Mouse (Mus musculus) midbrain, embryonic 13.5 days (tissue): ENCODE data around the gene Aff4. TPM values are rescaled to one million over a fixed set of nuclear protein-coding genes. Genes with fewer than 3 reads are reported as not detected.
"Not testable (repeated sequence)": the region's sequence is repeated elsewhere in the genome, so short reads cannot be mapped to it uniquely, and the experiment has no call there.

Source experiments
- ATAC-seq: fragments of 200-750 bp; cut with Nextera tagmentation; 2 replicates; pipeline ENCODE4 v1.8.0; 2017; ENCODE audit warnings: mild to moderate bottlenecking, moderate TSS enrichment, moderate library complexity
- H3K27ac ChIP-seq: fragments of 300-500 bp; sonication (generic); 2 replicates; pipeline ENCODE4 v1.5.1; 2015; ENCODE audit warnings: inconsistent platforms, mild to moderate bottlenecking, moderate library complexity
- H3K27me3 ChIP-seq: fragments of 300-500 bp; sonication (generic); 2 replicates; pipeline ENCODE4 v1.6.1; 2015; ENCODE audit warnings: mild to moderate bottlenecking, inconsistent platforms
- H3K36me3 ChIP-seq: fragments of 300-500 bp; sonication (generic); 2 replicates; pipeline ENCODE4 v1.6.1; 2015; ENCODE audit warnings: mild to moderate bottlenecking, inconsistent platforms
- H3K4me1 ChIP-seq: fragments of 300-500 bp; sonication (generic); replicated peaks from 2 replicates; pipeline ENCODE4 v1.6.1; 2015; ENCODE audit warnings: inconsistent platforms
- H3K4me2 ChIP-seq: fragments of 300-500 bp; sonication (generic); replicated peaks from 2 replicates; pipeline ENCODE4 v1.6.1; 2015; ENCODE audit warnings: moderate library complexity, mild to moderate bottlenecking, inconsistent platforms
- H3K4me3 ChIP-seq: fragments of 300-500 bp; sonication (generic); replicated peaks from 2 replicates; pipeline ENCODE4 v1.5.1; 2015; ENCODE audit warnings: mild to moderate bottlenecking, inconsistent platforms
- H3K9ac ChIP-seq: fragments of 300-500 bp; sonication (generic); replicated peaks from 2 replicates; pipeline ENCODE4 v1.6.1; 2015; ENCODE audit warnings: mild to moderate bottlenecking, inconsistent platforms
- H3K9me3 ChIP-seq: fragments of 300-500 bp; sonication (generic); 2 replicates; pipeline ENCODE4 v1.6.1; 2016; ENCODE audit warnings: mild to moderate bottlenecking, inconsistent platforms
- WGBS: fragments of 180-500 bp; shearing (Covaris S2); methylation state at CpG from one replicate; pipeline ENCODE4 v1.1.7; 2015; 5-methylcytosine and 5-hydroxymethylcytosine counted together
- polyA plus RNA-seq: library from polyadenylated mRNA; unstranded; fragments of >200 nt; fragmentation: Nextera tagmentation; extraction: Ambion mirVana; gene quantifications from 2 replicates; pipeline ENCODE4 v1.2.1, GENCODE M21; 2015

The Aff4 gene
- polyA plus RNA-seq, 1 experiment from 2014 or later = 81.6 TPM

- Histone ChIP-seq H3K9ac (no peak within 1 kb of the TSS), H3K27me3 (no peaks in the 10 kb centered on the region), H3K27ac (no peak within 1 kb of the TSS), H3K4me2 (no peak within 1 kb of the TSS), H3K36me3 (peaks cover 36% of the 10 kb centered on the region), H3K9me3 (no peaks in the 10 kb centered on the region), H3K4me3 (no peak within 1 kb of the TSS), H3K4me1 (no peaks in the 10 kb centered on the region)
- WGBS = 91% methylated on average over 4 of the region's 4 CpGs
- no peak for ATAC-seq
Observed at GRCm38 (mm10) chr11:53423036-53423435, 72.4 kb downstream of the Aff4 start, which contains the start of gene Leap2. Gene Leap2 (minus strand): TSS chr11:53423170.

- H3K4me3 ChIP-seq = no peak overlapping the region
- no peaks in the 10 kb centered on the region for H3K9me3 ChIP-seq
- ATAC-seq = no peak
- no peak overlapping the region for H3K4me2 ChIP-seq
- no peak overlapping the region for H3K27ac ChIP-seq
- no peaks in the 10 kb centered on the region for H3K27me3 ChIP-seq
- peaks cover 31% of the 10 kb centered on the region for H3K36me3 ChIP-seq
- no peak overlapping the region for H3K9ac ChIP-seq
- H3K4me1 ChIP-seq = peaks cover 8% of the 10 kb centered on the region
- WGBS = 86% methylated on average over 2 of the region's 2 CpGs
Observed at GRCm38 (mm10) chr11:53424826-53425225, 74.2 kb downstream of the Aff4 start.

GRCm38 (mm10) chr11:53425251-53425650, 74.6 kb downstream of the Aff4 start:
- 89% methylated on average over 3 of the region's 3 CpGs for WGBS
- Histone ChIP-seq H3K27ac (no peak overlapping the region), H3K4me2 (no peak overlapping the region), H3K4me3 (no peak overlapping the region), H3K27me3 (no peaks in the 10 kb centered on the region), H3K4me1 (peaks cover 12% of the 10 kb centered on the region), H3K9ac (no peak overlapping the region), H3K36me3 (peaks cover 27% of the 10 kb centered on the region), H3K9me3 (no peaks in the 10 kb centered on the region)
- no peak for ATAC-seq

- Histone ChIP-seq H3K4me1 (peaks cover 12% of the 10 kb centered on the region), H3K27me3 (no peaks in the 10 kb centered on the region), H3K4me2 (no peak overlapping the region), H3K4me3 (no peak overlapping the region), H3K27ac (no peak overlapping the region), H3K9ac (no peak overlapping the region), H3K36me3 (peaks cover 25% of the 10 kb centered on the region), H3K9me3 (no peaks in the 10 kb centered on the region)
- WGBS = 86% methylated on average over 6 of the region's 6 CpGs
- ATAC-seq = no peak
Observed at GRCm38 (mm10) chr11:53425711-53426255, 75.2 kb downstream of the Aff4 start.

GRCm38 (mm10) chr11:53426914-53427313, 76.3 kb downstream of the Aff4 start:
- H3K27ac ChIP-seq, H3K9me3 ChIP-seq, ATAC-seq, H3K4me3 ChIP-seq, H3K9ac ChIP-seq, H3K27me3 ChIP-seq, H3K4me2 ChIP-seq: not testable (repeated sequence)
- Histone ChIP-seq H3K4me1 (peaks cover 18% of the 10 kb centered on the region), H3K36me3 (peaks cover 18% of the 10 kb centered on the region)
- 91% methylated on average over 3 of the region's 3 CpGs for WGBS

- H3K4me3 ChIP-seq = no peak overlapping the region
- no peak overlapping the region for H3K9ac ChIP-seq
- peaks cover 18% of the 10 kb centered on the region for H3K4me1 ChIP-seq
- no peak for ATAC-seq
- peaks cover 12% of the 10 kb centered on the region for H3K36me3 ChIP-seq
- 95% methylated on average over 3 of the region's 3 CpGs for WGBS
- no peaks in the 10 kb centered on the region for H3K9me3 ChIP-seq
- no peak overlapping the region for H3K4me2 ChIP-seq
- H3K27ac ChIP-seq = no peak overlapping the region
- H3K27me3 ChIP-seq = no peaks in the 10 kb centered on the region
Observed at GRCm38 (mm10) chr11:53427993-53428715, 77.5 kb downstream of the Aff4 start.

GRCm38 (mm10) chr11:53428716-53429057, 78.1 kb downstream of the Aff4 start:
- ATAC-seq = no peak
- Histone ChIP-seq H3K4me1 (peaks cover 18% of the 10 kb centered on the region), H3K4me3 (no peak overlapping the region), H3K4me2 (no peak overlapping the region), H3K36me3 (peaks cover 12% of the 10 kb centered on the region), H3K9ac (no peak overlapping the region), H3K27me3 (no peaks in the 10 kb centered on the region), H3K27ac (no peak overlapping the region), H3K9me3 (no peaks in the 10 kb centered on the region)
- WGBS = 98% methylated on average over 5 of the region's 5 CpGs

- Histone ChIP-seq H3K27me3 (no peaks in the 10 kb centered on the region), H3K36me3 (peaks cover 12% of the 10 kb centered on the region), H3K9me3 (no peaks in the 10 kb centered on the region), H3K4me1 (peaks cover 18% of the 10 kb centered on the region), H3K4me3 (peak overlapping the region; percentile 90), H3K4me2 (peak overlapping the region; percentile 95), H3K9ac (no peak overlapping the region), H3K27ac (no peak overlapping the region)
- no peak for ATAC-seq
Observed at GRCm38 (mm10) chr11:53429182-53429581, 78.5 kb downstream of the Aff4 start.

- peak overlapping the region; percentile 91 for H3K9ac ChIP-seq
- peak overlapping the region; percentile 95 for H3K4me2 ChIP-seq
- no peaks in the 10 kb centered on the region for H3K9me3 ChIP-seq
- peaks cover 18% of the 10 kb centered on the region for H3K4me1 ChIP-seq
- peaks cover 12% of the 10 kb centered on the region for H3K36me3 ChIP-seq
- under 1% methylated on average over 34 of the region's 34 CpGs for WGBS
- H3K27ac ChIP-seq = peak overlapping the region; percentile 72
- no peaks in the 10 kb centered on the region for H3K27me3 ChIP-seq
- peak overlapping the region; percentile 90 for H3K4me3 ChIP-seq
- ATAC-seq = peak; percentile 67; the same call in 1 of the 2 replicates
Observed at GRCm38 (mm10) chr11:53430300-53430669, 79.7 kb downstream of the Aff4 start.

- Histone ChIP-seq H3K9me3 (no peaks in the 10 kb centered on the region), H3K27me3 (no peaks in the 10 kb centered on the region), H3K27ac (peak within 1 kb of the TSS; percentile 72), H3K9ac (peak within 1 kb of the TSS; percentile 91), H3K36me3 (peaks cover 12% of the 10 kb centered on the region), H3K4me1 (peaks cover 18% of the 10 kb centered on the region), H3K4me3 (peak within 1 kb of the TSS; percentile 90), H3K4me2 (peak within 1 kb of the TSS; percentile 95)
- under 1% methylated on average over 44 of the region's 44 CpGs for WGBS
- ATAC-seq = peak; percentile 97
Observed at GRCm38 (mm10) chr11:53430670-53431346, 80.2 kb downstream of the Aff4 start, which contains the start of the genes Uqcrq and Gdf9. Gene Uqcrq (minus strand): TSS chr11:53430831. Gene Gdf9 (plus strand): TSS chr11:53431023.

GRCm38 (mm10) chr11:53431347-53432056, 80.9 kb downstream of the Aff4 start:
- H3K9ac ChIP-seq = peak overlapping the region; percentile 47
- peaks cover 12% of the 10 kb centered on the region for H3K36me3 ChIP-seq
- H3K4me2 ChIP-seq = peak overlapping the region; percentile 53
- H3K27me3 ChIP-seq = no peaks in the 10 kb centered on the region
- 21% methylated on average over 9 of the region's 9 CpGs for WGBS
- H3K27ac ChIP-seq = peak overlapping the region; percentile 25
- peaks cover 18% of the 10 kb centered on the region for H3K4me1 ChIP-seq
- ATAC-seq = peak; percentile 70
- no peaks in the 10 kb centered on the region for H3K9me3 ChIP-seq
- peak overlapping the region; percentile 90 for H3K4me3 ChIP-seq

- Histone ChIP-seq H3K4me2 (no peak overlapping the region), H3K9me3 (no peaks in the 10 kb centered on the region), H3K4me1 (peaks cover 18% of the 10 kb centered on the region), H3K27ac (no peak overlapping the region), H3K27me3 (no peaks in the 10 kb centered on the region), H3K36me3 (peaks cover 9% of the 10 kb centered on the region), H3K9ac (no peak overlapping the region), H3K4me3 (no peak overlapping the region)
- ATAC-seq = no peak
- 64% methylated on average over 6 of the region's 6 CpGs for WGBS
Observed at GRCm38 (mm10) chr11:53433057-53433456, 82.4 kb downstream of the Aff4 start.
